Mouse (Mus musculus): Measurements from ENCODE around the gene Pomc.

DNA sequence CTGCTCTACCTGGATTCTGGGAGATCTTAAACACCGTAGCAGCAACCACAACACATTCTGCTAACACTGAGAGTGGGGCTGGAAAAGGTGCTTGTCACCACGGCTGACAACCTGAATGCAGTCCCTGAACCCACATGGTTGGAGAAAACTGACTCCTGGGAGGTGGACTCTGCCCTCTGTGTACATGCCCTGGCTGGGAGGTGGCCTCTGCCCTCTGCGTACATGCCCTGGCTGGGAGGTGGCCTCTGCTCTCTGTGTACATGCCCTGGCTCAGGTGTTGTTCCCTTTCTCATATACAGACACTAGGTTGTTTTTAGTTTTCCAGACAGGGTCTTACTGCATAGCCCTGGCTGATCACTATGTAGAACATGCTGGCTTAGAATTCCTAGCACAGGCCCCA, 35.3 kb upstream of the Pomc start:
- no peak for TF ChIP-seq CTCF (IDR thresholded peaks at IDR 0.05)
- TF ChIP-seq POLR2A (IDR thresholded peaks at IDR 0.05; ENCODE audit: insufficient read depth, low read depth, low read length), result no peak
